Mouse (Mus musculus) cerebral cortex, adult 2 months (tissue): ENCODE measurements around the gene Chil1.

ENCODE experiments used
- WGBS: fragments of 180-500 bp; shearing (Covaris S2); methylation state at CpG from one replicate; pipeline ENCODE4 v1.1.7; 2018; 5-methylcytosine and 5-hydroxymethylcytosine counted together

The Chil1 gene

GRCm38 (mm10) chr1:134229806-134230575 lies 48.0 kb downstream of the Chil1 start:
- WGBS = 50% methylated on average over 5 of the region's 5 CpGs

GRCm38 (mm10) chr1:134230638-134231228 lies 48.8 kb downstream of the Chil1 start:
- 62% methylated on average over 10 of the region's 10 CpGs for WGBS

- 53% methylated on average over 3 of the region's 3 CpGs for WGBS
These were observed 49.3 kb downstream of the Chil1 start for GRCm38 (mm10) chr1:134231270-134231669.

- WGBS = 68% methylated on average over 3 of the region's 3 CpGs
These were observed 49.7 kb downstream of the Chil1 start for GRCm38 (mm10) chr1:134231681-134232080.

GRCm38 (mm10) chr1:134232326-134232725 lies 50.4 kb downstream of the Chil1 start:
- 43% methylated on average over 8 of the region's 8 CpGs for WGBS

- WGBS = 23% methylated on average over 12 of the region's 12 CpGs
These were observed 51.0 kb downstream of the Chil1 start for GRCm38 (mm10) chr1:134232778-134233531.

GRCm38 (mm10) chr1:134233681-134234454 lies 51.9 kb downstream of the Chil1 start:
- 26% methylated on average over 19 of the region's 19 CpGs for WGBS

- 1% methylated on average over 41 of the region's 41 CpGs for WGBS
These were observed 52.7 kb downstream of the Chil1 start for GRCm38 (mm10) chr1:134234455-134235390.

- WGBS = 2% methylated on average over 28 of the region's 37 CpGs
These were observed 53.5 kb downstream of the Chil1 start, which contains the start of gene Adora1 for GRCm38 (mm10) chr1:134235391-134235921. Gene Adora1 (minus strand): TSS chr1:134235431.

- WGBS = 49% methylated on average over 3 of the region's 3 CpGs
These were observed 54.2 kb downstream of the Chil1 start for GRCm38 (mm10) chr1:134236142-134236541.

GRCm38 (mm10) chr1:134237438-134237837 lies 55.5 kb downstream of the Chil1 start:
- 96% methylated on average over 3 of the region's 3 CpGs for WGBS
